Mouse (Mus musculus): ENCODE results near the gene 6430628N08Rik. TPM values are rescaled to one million over a fixed set of nuclear protein-coding genes. Genes with fewer than 3 reads are reported as not detected.

The 6430628N08Rik gene
- polyA plus RNA-seq, 1 experiment from 2014 or later = not detected

- Histone ChIP-seq H3K4me2 (ENCODE audit: low read length) (no peak overlapping the region), H3K9me3 (replicated peaks; ENCODE audit: control insufficient read depth, low read length) (no peaks in the 10 kb centered on the region), H3K4me1 (ENCODE audit: control insufficient read depth, insufficient read depth, low read length) (peaks cover 8% of the 10 kb centered on the region; the same call in 1 of the 2 replicates), H3K27ac (ENCODE audit: low read depth, low read length) (no peak overlapping the region), H3K36me3 (ENCODE audit: control insufficient read depth, insufficient read depth, low read length) (no peaks in the 10 kb centered on the region), H3K27me3 (replicated peaks; ENCODE audit: control insufficient read depth, insufficient read depth, low read length) (peaks cover 50% of the 10 kb centered on the region), H3K4me3 (ENCODE audit: low read depth, low read length) (no peak overlapping the region), H3K9ac (ENCODE audit: low read length) (no peak overlapping the region)
- 13% methylated on average over 5 of the region's 5 CpGs for WGBS
- ATAC-seq = peak; percentile 18; the same call in 1 of the 2 replicates
- DNase-seq (ENCODE audit: low spot score) = peak; percentile 90
These were observed 12.4 kb downstream of the 6430628N08Rik start for GRCm38 (mm10) chr4:115902816-115903215.

GRCm38 (mm10) chr4:115904375-115904774, 13.9 kb downstream of the 6430628N08Rik start:
- Histone ChIP-seq H3K4me2 (ENCODE audit: low read length) (no peak overlapping the region), H3K27ac (ENCODE audit: low read depth, low read length) (no peak overlapping the region), H3K4me3 (ENCODE audit: low read depth, low read length) (no peak overlapping the region), H3K9me3 (replicated peaks; ENCODE audit: control insufficient read depth, low read length) (no peaks in the 10 kb centered on the region), H3K36me3 (ENCODE audit: control insufficient read depth, insufficient read depth, low read length) (no peaks in the 10 kb centered on the region), H3K9ac (ENCODE audit: low read length) (no peak overlapping the region), H3K27me3 (replicated peaks; ENCODE audit: control insufficient read depth, insufficient read depth, low read length) (peaks cover 34% of the 10 kb centered on the region), H3K4me1 (ENCODE audit: control insufficient read depth, insufficient read depth, low read length) (peaks cover 9% of the 10 kb centered on the region; the same call in 1 of the 2 replicates)
- peak; percentile 38 for DNase-seq (ENCODE audit: low spot score)
- WGBS = 3% methylated on average over 12 of the region's 12 CpGs
- ATAC-seq = no peak

GRCm38 (mm10) chr4:115905701-115906100, 15.2 kb downstream of the 6430628N08Rik start:
- 3% methylated on average over 7 of the region's 7 CpGs for WGBS
- peaks cover 30% of the 10 kb centered on the region for H3K27me3 ChIP-seq (replicated peaks; ENCODE audit: control insufficient read depth, insufficient read depth, low read length)
- no peak overlapping the region for H3K9ac ChIP-seq (ENCODE audit: low read length)
- ATAC-seq = no peak
- no peak overlapping the region for H3K4me3 ChIP-seq (ENCODE audit: low read depth, low read length)
- no peak overlapping the region for H3K27ac ChIP-seq (ENCODE audit: low read depth, low read length)
- H3K36me3 ChIP-seq (ENCODE audit: control insufficient read depth, insufficient read depth, low read length) = no peaks in the 10 kb centered on the region
- no peaks in the 10 kb centered on the region for H3K9me3 ChIP-seq (replicated peaks; ENCODE audit: control insufficient read depth, low read length)
- DNase-seq (ENCODE audit: low spot score) = no peak
- no peak overlapping the region for H3K4me2 ChIP-seq (ENCODE audit: low read length)
- peaks cover 9% of the 10 kb centered on the region; the same call in 1 of the 2 replicates for H3K4me1 ChIP-seq (ENCODE audit: control insufficient read depth, insufficient read depth, low read length)

GRCm38 (mm10) chr4:115906791-115907190, 16.3 kb downstream of the 6430628N08Rik start:
- Histone ChIP-seq H3K9ac (ENCODE audit: low read length) (no peak overlapping the region), H3K4me1 (ENCODE audit: control insufficient read depth, insufficient read depth, low read length) (peaks cover 9% of the 10 kb centered on the region; the same call in 1 of the 2 replicates), H3K27me3 (replicated peaks; ENCODE audit: control insufficient read depth, insufficient read depth, low read length) (peaks cover 28% of the 10 kb centered on the region), H3K27ac (ENCODE audit: low read depth, low read length) (no peak overlapping the region), H3K4me2 (ENCODE audit: low read length) (no peak overlapping the region), H3K36me3 (ENCODE audit: control insufficient read depth, insufficient read depth, low read length) (no peaks in the 10 kb centered on the region), H3K9me3 (replicated peaks; ENCODE audit: control insufficient read depth, low read length) (no peaks in the 10 kb centered on the region), H3K4me3 (ENCODE audit: low read depth, low read length) (no peak overlapping the region)
- ATAC-seq = no peak
- DNase-seq (ENCODE audit: low spot score) = no peak
- WGBS = 78% methylated on average over 3 of the region's 3 CpGs

GRCm38 (mm10) chr4:115907994-115908393, 17.5 kb downstream of the 6430628N08Rik start:
- WGBS = 47% methylated on average over 1 of the region's 1 CpGs

GRCm38 (mm10) chr4:115908641-115909040, 18.2 kb downstream of the 6430628N08Rik start:
- peak; percentile 89 for ATAC-seq
- no peak overlapping the region for H3K4me3 ChIP-seq (ENCODE audit: low read depth, low read length)
- no peak overlapping the region for H3K4me2 ChIP-seq (ENCODE audit: low read length)
- no peaks in the 10 kb centered on the region for H3K36me3 ChIP-seq (ENCODE audit: control insufficient read depth, insufficient read depth, low read length)
- DNase-seq (ENCODE audit: low spot score) = peak; percentile 85
- no peak overlapping the region for H3K27ac ChIP-seq (ENCODE audit: low read depth, low read length)
- no peak overlapping the region for H3K9ac ChIP-seq (ENCODE audit: low read length)
- no peaks in the 10 kb centered on the region for H3K9me3 ChIP-seq (replicated peaks; ENCODE audit: control insufficient read depth, low read length)
- WGBS = 2% methylated on average over 7 of the region's 7 CpGs
- H3K4me1 ChIP-seq (ENCODE audit: control insufficient read depth, insufficient read depth, low read length) = peaks cover 9% of the 10 kb centered on the region; the same call in 1 of the 2 replicates
- H3K27me3 ChIP-seq (replicated peaks; ENCODE audit: control insufficient read depth, insufficient read depth, low read length) = peaks cover 20% of the 10 kb centered on the region

More at GRCm38 (mm10) chr4:115907994-115908393, 17.5 kb downstream of the 6430628N08Rik start:
- H3K4me2 ChIP-seq (ENCODE audit: low read length) = no peak overlapping the region
- no peaks in the 10 kb centered on the region for H3K9me3 ChIP-seq (replicated peaks; ENCODE audit: control insufficient read depth, low read length)
- H3K36me3 ChIP-seq (ENCODE audit: control insufficient read depth, insufficient read depth, low read length) = no peaks in the 10 kb centered on the region
- no peak overlapping the region for H3K4me3 ChIP-seq (ENCODE audit: low read depth, low read length)
- ATAC-seq (no peak), DNase-seq (ENCODE audit: low spot score) (no peak)
- H3K9ac ChIP-seq (ENCODE audit: low read length) = no peak overlapping the region
- H3K4me1 ChIP-seq (ENCODE audit: control insufficient read depth, insufficient read depth, low read length) = peaks cover 9% of the 10 kb centered on the region; the same call in 1 of the 2 replicates
- H3K27me3 ChIP-seq (replicated peaks; ENCODE audit: control insufficient read depth, insufficient read depth, low read length) = peaks cover 20% of the 10 kb centered on the region
- no peak overlapping the region for H3K27ac ChIP-seq (ENCODE audit: low read depth, low read length)

- peaks cover 7% of the 10 kb centered on the region for H3K27me3 ChIP-seq (replicated peaks; ENCODE audit: control insufficient read depth, insufficient read depth, low read length)
- H3K27ac ChIP-seq (ENCODE audit: low read depth, low read length) = no peak overlapping the region
- no peaks in the 10 kb centered on the region for H3K36me3 ChIP-seq (ENCODE audit: control insufficient read depth, insufficient read depth, low read length)
- 5% methylated on average over 4 of the region's 4 CpGs for WGBS
- DNase-seq (ENCODE audit: low spot score) = no peak
- H3K9me3 ChIP-seq (replicated peaks; ENCODE audit: control insufficient read depth, low read length) = no peaks in the 10 kb centered on the region
- ATAC-seq = no peak
- H3K4me3 ChIP-seq (ENCODE audit: low read depth, low read length) = no peak overlapping the region
- no peak overlapping the region for H3K4me2 ChIP-seq (ENCODE audit: low read length)
- H3K9ac ChIP-seq (ENCODE audit: low read length) = no peak overlapping the region
- H3K4me1 ChIP-seq (ENCODE audit: control insufficient read depth, insufficient read depth, low read length) = 0 out of 2 replicates have a peak, but pooled peaks cover 4% of the 10 kb centered on the region
These were observed 21.1 kb downstream of the 6430628N08Rik start for GRCm38 (mm10) chr4:115911586-115911985.

GRCm38 (mm10) chr4:115919911-115920310, 29.4 kb downstream of the 6430628N08Rik start:
- Histone ChIP-seq H3K27ac (ENCODE audit: low read depth, low read length) (no peak overlapping the region), H3K27me3 (replicated peaks; ENCODE audit: control insufficient read depth, insufficient read depth, low read length) (peaks cover 11% of the 10 kb centered on the region), H3K4me1 (ENCODE audit: control insufficient read depth, insufficient read depth, low read length) (no peaks in the 10 kb centered on the region), H3K4me2 (ENCODE audit: low read length) (no peak overlapping the region), H3K9ac (ENCODE audit: low read length) (no peak overlapping the region), H3K4me3 (ENCODE audit: low read depth, low read length) (no peak overlapping the region), H3K36me3 (ENCODE audit: control insufficient read depth, insufficient read depth, low read length) (no peaks in the 10 kb centered on the region), H3K9me3 (replicated peaks; ENCODE audit: control insufficient read depth, low read length) (no peaks in the 10 kb centered on the region)
- no peak for ATAC-seq
- WGBS = 80% methylated on average over 16 of the region's 16 CpGs
- no peak for DNase-seq (ENCODE audit: low spot score)

- Histone ChIP-seq H3K27ac (ENCODE audit: low read depth, low read length) (no peak overlapping the region), H3K4me3 (ENCODE audit: low read depth, low read length) (no peak overlapping the region), H3K9ac (ENCODE audit: low read length) (no peak overlapping the region), H3K4me1 (ENCODE audit: control insufficient read depth, insufficient read depth, low read length) (no peaks in the 10 kb centered on the region), H3K27me3 (replicated peaks; ENCODE audit: control insufficient read depth, insufficient read depth, low read length) (peaks cover 12% of the 10 kb centered on the region), H3K4me2 (ENCODE audit: low read length) (no peak overlapping the region), H3K36me3 (ENCODE audit: control insufficient read depth, insufficient read depth, low read length) (no peaks in the 10 kb centered on the region), H3K9me3 (replicated peaks; ENCODE audit: control insufficient read depth, low read length) (no peaks in the 10 kb centered on the region)
- DNase-seq (ENCODE audit: low spot score) (no peak), ATAC-seq (no peak)
- WGBS = 87% methylated on average over 5 of the region's 5 CpGs
These were observed 32.2 kb downstream of the 6430628N08Rik start for GRCm38 (mm10) chr4:115922688-115923087.

Measured in forebrain, embryonic 14.5 days (tissue).